Mouse (Mus musculus) testis, adult 2 months (tissue): Measurements from ENCODE around the gene Sec24c. TPM values are rescaled to one million over a fixed set of nuclear protein-coding genes. Genes with fewer than 3 reads are reported as not detected.

Experiments
- H3K27ac ChIP-seq: fragments of 200-500 bp; 2 replicates; pipeline ENCODE4 v1.5.1; 2012; ENCODE audit warnings: low read depth, low read length; ENCODE audit not compliant: control insufficient read depth, insufficient read depth
- H3K27me3 ChIP-seq: fragments of 200-500 bp; 2 replicates; pipeline ENCODE4 v1.6.1; 2012; ENCODE audit warnings: mild to moderate bottlenecking, low read length, moderate library complexity; ENCODE audit not compliant: control insufficient read depth, insufficient read depth
- H3K36me3 ChIP-seq: fragments of 200-500 bp; 2 replicates; pipeline ENCODE4 v1.6.1; 2012; ENCODE audit warnings: mild to moderate bottlenecking, low read length; ENCODE audit not compliant: control insufficient read depth, insufficient read depth
- H3K4me1 ChIP-seq: fragments of 200-500 bp; 2 replicates; pipeline ENCODE4 v1.6.1; 2012; ENCODE audit warnings: low read length; ENCODE audit not compliant: control insufficient read depth, insufficient read depth
- H3K4me3 ChIP-seq: fragments of 200-500 bp; 2 replicates; pipeline ENCODE4 v1.5.1; 2012; ENCODE audit warnings: low read depth, mild to moderate bottlenecking, low read length, moderate library complexity, mixed read lengths; ENCODE audit not compliant: control insufficient read depth
- CTCF ChIP-seq: fragments of 200-500 bp; IDR thresholded peaks from 2 replicates; pipeline ENCODE4 v1.5.1; 2012; ENCODE audit warnings: low read depth, mild to moderate bottlenecking, inconsistent platforms, low read length, moderate library complexity; ENCODE audit not compliant: control insufficient read depth, insufficient read depth, insufficient replicate concordance
- POLR2A ChIP-seq: fragments of 200-500 bp; IDR thresholded peaks from 2 replicates; pipeline ENCODE4 v1.6.1; 2012; ENCODE audit warnings: low read depth, mild to moderate bottlenecking, inconsistent platforms, low read length, moderate library complexity; ENCODE audit not compliant: control insufficient read depth
- polyA plus RNA-seq: library from polyadenylated mRNA; depleted of rRNA; stranded (reverse); fragments of >200 nt; gene quantifications from 2 replicates; pipeline ENCODE4 v1.2.3, GENCODE M21; 2012

Sec24c gene
- polyA plus RNA-seq, 1 experiment, result 80.7 TPM

DNA sequence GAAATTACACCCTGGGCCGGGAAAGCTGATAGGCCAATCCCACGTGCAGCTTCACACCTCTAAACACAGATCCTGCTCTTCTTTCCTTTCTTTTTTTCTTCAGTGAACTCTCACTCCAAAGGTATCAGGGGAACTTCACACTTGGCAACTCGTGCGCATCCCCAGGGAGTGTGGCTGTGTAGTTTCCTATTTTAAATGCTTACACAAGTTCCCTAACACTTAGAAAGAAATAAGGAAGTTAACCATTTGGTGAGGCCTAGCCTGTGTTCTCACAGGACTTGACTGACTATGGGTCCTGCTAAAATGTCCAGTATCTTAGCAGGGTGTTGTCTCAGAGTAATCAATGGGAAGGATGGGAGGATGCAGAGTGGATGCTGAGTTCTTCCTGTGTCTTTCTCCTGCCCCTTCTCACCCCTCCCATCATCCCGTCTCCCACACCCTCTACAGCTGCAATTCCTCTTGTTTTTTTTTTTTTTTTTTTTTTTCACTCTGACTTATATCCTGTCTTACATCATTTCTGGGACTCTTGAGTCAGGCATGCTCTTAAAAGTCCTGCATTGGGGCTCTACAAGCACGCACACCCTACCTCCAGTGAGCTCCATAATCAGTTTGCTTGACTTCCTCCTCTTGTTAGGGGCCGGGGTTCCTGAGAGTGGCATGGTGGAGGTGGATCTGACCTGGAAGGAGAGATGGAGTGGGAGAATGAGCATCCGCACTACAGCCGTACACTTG lies 19.3 kb upstream of the Sec24c start:
- TF ChIP-seq CTCF, result no peak
- TF ChIP-seq POLR2A, result no peak
- H3K27ac ChIP-seq, result no peak overlapping the region
- no peak overlapping the region for H3K4me3 ChIP-seq
- peaks cover 9% of the 10 kb centered on the region for H3K4me1 ChIP-seq
- H3K36me3 ChIP-seq, result no peaks in the 10 kb centered on the region
- H3K27me3 ChIP-seq, result no peaks in the 10 kb centered on the region

DNA sequence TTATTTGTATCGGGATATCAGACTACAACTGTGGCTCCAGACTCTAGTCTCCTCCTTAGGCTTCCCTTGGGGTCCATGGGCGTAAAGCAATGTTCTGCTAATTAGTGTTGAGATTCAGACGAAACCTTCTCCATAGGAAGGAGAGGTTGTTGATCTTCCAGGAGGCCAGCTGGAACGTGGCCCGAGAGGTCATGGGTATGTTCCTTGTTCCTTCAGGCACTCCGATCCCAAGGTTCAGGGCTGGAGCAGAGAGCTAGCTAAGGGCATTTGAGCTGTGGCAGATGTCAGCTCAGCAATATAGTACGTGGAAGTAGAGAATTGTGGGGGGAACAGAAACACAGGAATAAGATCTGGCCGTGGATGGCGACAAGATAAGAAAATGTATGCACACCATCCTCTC lies 18.4 kb upstream of the Sec24c start:
- H3K4me1 ChIP-seq, result peaks cover 9% of the 10 kb centered on the region
- no peak for TF ChIP-seq POLR2A
- no peak for TF ChIP-seq CTCF
- H3K4me3 ChIP-seq, result no peak overlapping the region
- peak overlapping the region; percentile 12; the same call in 1 of the 2 replicates for H3K27ac ChIP-seq
- H3K36me3 ChIP-seq, result no peaks in the 10 kb centered on the region
- no peaks in the 10 kb centered on the region for H3K27me3 ChIP-seq

DNA sequence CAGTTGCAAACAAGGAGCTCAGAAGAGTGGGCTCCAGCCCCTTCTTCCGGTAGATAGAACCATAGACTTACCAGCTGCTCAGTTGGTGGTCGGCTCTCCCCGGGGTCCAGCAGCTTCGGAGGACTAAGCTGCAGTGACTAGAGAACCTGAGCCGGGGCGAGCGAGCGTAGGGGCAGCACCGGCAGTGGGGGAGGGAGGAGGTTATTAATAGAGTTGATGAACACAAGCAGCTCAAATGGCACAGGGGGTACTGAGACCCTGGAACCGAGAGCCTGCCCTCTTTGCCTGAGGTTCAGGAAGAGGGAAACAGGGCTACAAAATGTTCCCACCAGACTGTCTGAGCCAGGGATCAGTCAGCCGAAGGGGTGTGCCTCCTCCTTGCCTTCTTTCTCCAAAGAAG lies 17.7 kb upstream of the Sec24c start, which contains the start of gene Myoz1:
Gene Myoz1 (minus strand): TSS at position 180 of the 400 bp plus-strand sequence.
- H3K27ac ChIP-seq, result peak within 1 kb of the TSS; percentile 12; the same call in 1 of the 2 replicates
- H3K36me3 ChIP-seq, result no peaks in the 10 kb centered on the region
- TF ChIP-seq CTCF (no peak), POLR2A (no peak)
- H3K27me3 ChIP-seq, result no peaks in the 10 kb centered on the region
- peaks cover 9% of the 10 kb centered on the region for H3K4me1 ChIP-seq
- no peak within 1 kb of the TSS for H3K4me3 ChIP-seq

DNA sequence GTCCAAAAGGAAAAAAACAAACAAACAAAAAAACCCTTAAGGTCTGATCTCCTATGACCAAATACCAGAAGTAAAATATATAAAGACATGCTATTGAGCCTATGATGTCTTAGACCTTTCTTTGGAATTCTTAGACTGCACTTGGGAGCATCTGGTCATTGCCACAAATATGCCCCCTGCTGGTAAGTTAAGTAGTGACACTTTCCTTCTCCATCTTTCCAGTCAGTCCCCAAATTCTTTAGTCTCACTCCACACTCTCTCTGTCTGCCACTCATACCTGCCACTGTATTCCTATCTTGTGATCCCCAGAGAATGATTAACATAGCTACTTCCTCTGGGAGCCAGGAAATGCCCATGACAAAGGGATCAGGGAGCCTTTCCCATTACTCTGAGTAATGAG lies 15.8 kb upstream of the Sec24c start:
- Histone ChIP-seq H3K4me3 (no peak overlapping the region), H3K27ac (no peak overlapping the region), H3K4me1 (peaks cover 11% of the 10 kb centered on the region), H3K36me3 (no peaks in the 10 kb centered on the region), H3K27me3 (no peaks in the 10 kb centered on the region)
- TF ChIP-seq POLR2A (no peak), CTCF (no peak)

DNA sequence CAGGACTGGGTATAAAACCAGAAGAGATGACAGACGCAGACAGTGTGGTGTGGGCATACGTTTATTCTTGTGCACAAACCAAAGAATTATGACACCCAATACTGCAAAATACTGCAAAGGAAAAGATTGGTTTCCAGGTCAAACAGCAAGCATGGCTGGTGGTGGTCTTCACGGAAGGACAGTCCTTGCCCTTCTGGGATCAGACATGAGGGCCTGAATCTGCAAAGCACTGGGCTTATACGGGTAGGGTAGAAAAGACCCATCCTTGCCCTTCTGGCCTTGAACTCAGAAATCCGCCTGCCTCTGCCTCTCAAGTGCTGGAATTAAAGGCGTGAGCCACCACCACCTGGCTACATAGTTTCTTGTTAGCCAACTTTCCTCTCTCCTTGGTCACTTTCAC lies 15.2 kb upstream of the Sec24c start:
- no peaks in the 10 kb centered on the region for H3K36me3 ChIP-seq
- H3K4me3 ChIP-seq, result no peak overlapping the region
- no peak overlapping the region for H3K27ac ChIP-seq

DNA sequence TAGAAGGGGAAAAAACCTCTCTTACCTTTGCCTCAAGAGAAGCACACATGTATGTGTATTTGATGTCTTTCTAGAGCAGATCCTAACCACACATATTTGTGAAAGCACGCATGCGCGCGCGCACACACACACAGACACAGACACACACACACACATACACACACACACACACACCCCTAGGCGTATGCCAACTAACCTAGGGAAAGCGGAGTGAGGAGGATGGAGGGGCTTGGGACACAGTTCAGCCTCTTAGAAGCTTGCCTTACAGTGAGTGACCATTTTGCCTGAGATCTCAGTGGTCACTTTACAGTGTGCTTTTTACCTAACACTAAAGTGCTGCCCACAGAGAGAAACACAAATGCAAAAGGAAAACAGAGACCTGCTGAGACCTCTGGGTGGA lies 14.4 kb upstream of the Sec24c start:
- Histone ChIP-seq H3K4me1 (peaks cover 11% of the 10 kb centered on the region), H3K27ac (no peak overlapping the region), H3K36me3 (no peaks in the 10 kb centered on the region), H3K4me3 (no peak overlapping the region), H3K27me3 (no peaks in the 10 kb centered on the region)
- no peak for TF ChIP-seq POLR2A
- TF ChIP-seq CTCF, result no peak

More for the DNA sequence above, 15.2 kb upstream of the Sec24c start:
- Histone ChIP-seq H3K4me1 (peaks cover 11% of the 10 kb centered on the region), H3K27me3 (no peaks in the 10 kb centered on the region)
- TF ChIP-seq POLR2A (no peak), CTCF (no peak)

DNA sequence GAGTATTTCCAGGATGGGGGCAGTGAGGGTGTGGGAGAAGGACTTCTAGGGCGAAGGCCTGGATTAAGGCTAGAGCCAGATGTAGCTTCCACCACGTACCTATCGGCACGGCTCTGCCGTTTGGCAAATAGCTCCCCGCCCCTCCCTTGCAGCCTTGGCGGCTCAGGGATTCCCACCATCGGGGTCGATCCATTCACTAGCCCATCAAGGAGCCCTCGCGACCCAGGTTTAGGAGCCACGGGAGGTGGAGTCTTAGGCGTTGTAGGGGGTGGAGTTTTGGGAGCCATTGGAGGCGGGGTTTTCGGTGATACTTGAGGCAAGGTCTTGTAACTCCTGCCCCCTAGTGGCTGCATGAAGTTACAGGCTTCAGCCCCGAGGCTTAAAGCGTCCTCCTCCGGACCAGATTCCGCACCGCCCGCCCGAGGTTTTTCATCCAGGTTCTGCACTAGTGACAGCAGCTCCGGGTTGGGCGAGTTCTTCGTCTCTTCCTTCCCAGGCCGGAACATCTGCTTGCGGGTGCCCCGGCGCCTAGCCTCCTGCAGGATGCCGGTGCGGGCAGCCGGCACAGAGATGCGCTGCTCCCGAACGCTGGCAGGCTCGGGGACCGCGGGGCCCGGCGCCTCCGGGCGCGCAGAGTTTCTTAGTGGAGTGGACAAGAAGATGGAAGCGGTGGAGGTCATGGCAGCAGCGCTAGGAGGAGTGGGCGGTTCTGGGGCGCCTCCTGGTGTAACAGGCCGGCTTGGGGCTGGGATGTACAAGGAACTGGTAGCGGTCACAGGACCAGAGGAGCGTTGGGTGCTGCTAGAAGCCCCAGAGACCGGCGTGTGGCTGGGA lies 13.1 kb upstream of the Sec24c start:
- H3K27ac ChIP-seq, result no peak overlapping the region
- TF ChIP-seq CTCF (peak; percentile 82; the same call in 1 of the 2 replicates), POLR2A (peak; percentile 23; the same call in 1 of the 2 replicates)
- peak overlapping the region; percentile 74 for H3K4me3 ChIP-seq
- no peaks in the 10 kb centered on the region for H3K36me3 ChIP-seq
- H3K4me1 ChIP-seq, result peaks cover 10% of the 10 kb centered on the region
- H3K27me3 ChIP-seq, result no peaks in the 10 kb centered on the region
